Mouse (Mus musculus) stomach, embryonic 15.5 days (tissue): Measurements from ENCODE around the gene Por. TPM values are rescaled to one million over a fixed set of nuclear protein-coding genes. Genes with fewer than 3 reads are reported as not detected.

Experiments used
- ATAC-seq: fragments of 200-750 bp; cut with Nextera tagmentation; 2 replicates; pipeline ENCODE4 v1.8.0; 2017; ENCODE audit warnings: low read depth, moderate number of reproducible peaks, moderate TSS enrichment; ENCODE audit not compliant: insufficient read depth, low FRiP score
- H3K27ac ChIP-seq: fragments of 300-500 bp; sonication (generic); 2 replicates; pipeline ENCODE4 v1.5.1; 2015; ENCODE audit warnings: mild to moderate bottlenecking, inconsistent platforms
- H3K27me3 ChIP-seq: fragments of 300-500 bp; sonication (generic); replicated peaks from 2 replicates; pipeline ENCODE4 v1.6.1; 2015; ENCODE audit warnings: inconsistent platforms
- H3K36me3 ChIP-seq: fragments of 300-500 bp; sonication (generic); 2 replicates; pipeline ENCODE4 v1.6.1; 2015; ENCODE audit warnings: inconsistent platforms
- H3K4me1 ChIP-seq: fragments of 300-500 bp; sonication (generic); 2 replicates; pipeline ENCODE4 v1.6.1; 2015; ENCODE audit warnings: inconsistent platforms
- H3K4me2 ChIP-seq: fragments of 300-500 bp; sonication (generic); 2 replicates; pipeline ENCODE4 v1.6.1; 2015; ENCODE audit warnings: mild to moderate bottlenecking, inconsistent platforms
- H3K4me3 ChIP-seq: fragments of 300-500 bp; sonication (generic); replicated peaks from 2 replicates; pipeline ENCODE4 v1.5.1; 2015; ENCODE audit warnings: inconsistent platforms
- H3K9ac ChIP-seq: fragments of 300-500 bp; sonication (generic); 2 replicates; pipeline ENCODE4 v1.6.1; 2015; ENCODE audit warnings: inconsistent platforms
- H3K9me3 ChIP-seq: fragments of 300-500 bp; sonication (generic); 2 replicates; pipeline ENCODE4 v1.6.1; 2016; ENCODE audit warnings: inconsistent platforms
- WGBS: fragments of 180-500 bp; shearing (Covaris S2); methylation state at CpG from one replicate; pipeline ENCODE4 v1.1.7; 2015; 5-methylcytosine and 5-hydroxymethylcytosine counted together
- polyA plus RNA-seq: library from polyadenylated mRNA; unstranded; fragments of >200 nt; fragmentation: Nextera tagmentation; extraction: Ambion mirVana; gene quantifications from 2 replicates; pipeline ENCODE4 v1.2.1, GENCODE M21; 2015

Gene Por
- polyA plus RNA-seq: 99.8 and 101 TPM in 2 replicates

- Histone ChIP-seq H3K4me2 (no peak within 1 kb of the TSS), H3K9ac (no peak within 1 kb of the TSS), H3K36me3 (no peaks in the 10 kb centered on the region), H3K27ac (peak within 1 kb of the TSS; percentile 18; the same call in 1 of the 2 replicates), H3K4me3 (no peak within 1 kb of the TSS), H3K4me1 (peaks cover 6% of the 10 kb centered on the region), H3K27me3 (no peaks in the 10 kb centered on the region), H3K9me3 (no peaks in the 10 kb centered on the region)
- ATAC-seq: peak; percentile 73
- 16% methylated on average over 9 of the region's 9 CpGs for WGBS
These were observed at the start of gene Por for GRCm38 (mm10) chr5:135669741-135670275. TSS of gene Por (plus strand) at chr5:135670033.

- H3K27ac ChIP-seq: no peak overlapping the region
- WGBS: 85% methylated on average over 9 of the region's 9 CpGs
- no peaks in the 10 kb centered on the region for H3K27me3 ChIP-seq
- no peak overlapping the region for H3K4me3 ChIP-seq
- no peaks in the 10 kb centered on the region for H3K4me1 ChIP-seq
- no peak overlapping the region for H3K9ac ChIP-seq
- H3K36me3 ChIP-seq: no peaks in the 10 kb centered on the region
- no peaks in the 10 kb centered on the region for H3K9me3 ChIP-seq
- no peak overlapping the region for H3K4me2 ChIP-seq
- no peak for ATAC-seq
These were observed 49.3 kb upstream of the Por start for GRCm38 (mm10) chr5:135620526-135620925.

- Histone ChIP-seq H3K4me1 (no peaks in the 10 kb centered on the region), H3K4me2 (no peak overlapping the region), H3K27me3 (no peaks in the 10 kb centered on the region), H3K36me3 (no peaks in the 10 kb centered on the region), H3K9me3 (no peaks in the 10 kb centered on the region), H3K4me3 (no peak overlapping the region), H3K9ac (no peak overlapping the region), H3K27ac (no peak overlapping the region)
- 74% methylated on average over 10 of the region's 10 CpGs for WGBS
- ATAC-seq: no peak
These were observed 48.1 kb upstream of the Por start for GRCm38 (mm10) chr5:135621725-135622124.

- Histone ChIP-seq H3K27me3 (no peaks in the 10 kb centered on the region), H3K36me3 (no peaks in the 10 kb centered on the region), H3K4me1 (no peaks in the 10 kb centered on the region), H3K4me3 (no peak overlapping the region), H3K9ac (no peak overlapping the region), H3K4me2 (no peak overlapping the region), H3K27ac (no peak overlapping the region), H3K9me3 (no peaks in the 10 kb centered on the region)
- ATAC-seq: no peak
- whole genome bisulfite sequencing: 78% methylated on average over 18 of the region's 18 CpGs
These were observed 46.7 kb upstream of the Por start for GRCm38 (mm10) chr5:135623006-135623563.

GRCm38 (mm10) chr5:135628916-135629315, 40.9 kb upstream of the Por start:
- H3K27me3 ChIP-seq: no peaks in the 10 kb centered on the region
- H3K4me1 ChIP-seq: peaks cover 5% of the 10 kb centered on the region; the same call in 1 of the 2 replicates
- H3K4me2 ChIP-seq: no peak overlapping the region
- WGBS: 49% methylated on average over 10 of the region's 10 CpGs
- H3K9ac ChIP-seq: no peak overlapping the region
- no peaks in the 10 kb centered on the region for H3K9me3 ChIP-seq
- no peaks in the 10 kb centered on the region for H3K36me3 ChIP-seq
- H3K27ac ChIP-seq: no peak overlapping the region
- no peak for ATAC-seq
- no peak overlapping the region for H3K4me3 ChIP-seq

- H3K4me1 ChIP-seq: peaks cover 5% of the 10 kb centered on the region; the same call in 1 of the 2 replicates
- no peak for ATAC-seq
- WGBS: 85% methylated on average over 3 of the region's 3 CpGs
These were observed 40.4 kb upstream of the Por start for GRCm38 (mm10) chr5:135629401-135629800.

GRCm38 (mm10) chr5:135630598-135630997, 39.2 kb upstream of the Por start:
- Histone ChIP-seq H3K27ac (no peak overlapping the region), H3K4me1 (peaks cover 5% of the 10 kb centered on the region; the same call in 1 of the 2 replicates), H3K4me3 (no peak overlapping the region), H3K4me2 (no peak overlapping the region), H3K9me3 (no peaks in the 10 kb centered on the region), H3K9ac (no peak overlapping the region), H3K36me3 (no peaks in the 10 kb centered on the region), H3K27me3 (no peaks in the 10 kb centered on the region)
- ATAC-seq: no peak
- WGBS: 10% methylated on average over 3 of the region's 3 CpGs

More at GRCm38 (mm10) chr5:135629401-135629800, 40.4 kb upstream of the Por start:
- Histone ChIP-seq H3K36me3 (no peaks in the 10 kb centered on the region), H3K4me2 (no peak overlapping the region), H3K9ac (no peak overlapping the region), H3K27ac (no peak overlapping the region), H3K9me3 (no peaks in the 10 kb centered on the region), H3K27me3 (no peaks in the 10 kb centered on the region), H3K4me3 (no peak overlapping the region)

- Histone ChIP-seq H3K4me3 (peak within 1 kb of the TSS; percentile 91), H3K27me3 (no peaks in the 10 kb centered on the region), H3K9me3 (no peaks in the 10 kb centered on the region), H3K4me2 (peak within 1 kb of the TSS; percentile 66), H3K4me1 (peaks cover 5% of the 10 kb centered on the region; the same call in 1 of the 2 replicates), H3K27ac (peak within 1 kb of the TSS; percentile 81), H3K9ac (peak within 1 kb of the TSS; percentile 85), H3K36me3 (0 out of 2 replicates have a peak, but pooled peaks cover 5% of the 10 kb centered on the region)
- 10% methylated on average over 30 of the region's 30 CpGs for WGBS
- peak; percentile 99 for ATAC-seq
These were observed 37.6 kb upstream of the Por start, which contains the start of gene Rhbdd2 for GRCm38 (mm10) chr5:135632117-135632796. TSS of gene Rhbdd2 (plus strand) at chr5:135632618.

- no peaks in the 10 kb centered on the region for H3K27me3 ChIP-seq
- peaks cover 5% of the 10 kb centered on the region; the same call in 1 of the 2 replicates for H3K4me1 ChIP-seq
- peak overlapping the region; percentile 91 for H3K4me3 ChIP-seq
- peak overlapping the region; percentile 66 for H3K4me2 ChIP-seq
- H3K36me3 ChIP-seq: 0 out of 2 replicates have a peak, but pooled peaks cover 5% of the 10 kb centered on the region
- H3K27ac ChIP-seq: peak overlapping the region; percentile 81
- no peaks in the 10 kb centered on the region for H3K9me3 ChIP-seq
- peak; percentile 64 for ATAC-seq
- peak overlapping the region; percentile 85 for H3K9ac ChIP-seq
- 0% methylated on average over 21 of the region's 21 CpGs for WGBS
These were observed 37.1 kb upstream of the Por start for GRCm38 (mm10) chr5:135632797-135633144.

GRCm38 (mm10) chr5:135639760-135640458, 29.9 kb upstream of the Por start:
- H3K27ac ChIP-seq: peak overlapping the region; percentile 77

GRCm38 (mm10) chr5:135640459-135640789, 29.4 kb upstream of the Por start:
- 71% methylated on average over 6 of the region's 6 CpGs for WGBS
- Histone ChIP-seq H3K9ac (no peak overlapping the region), H3K4me1 (0 out of 2 replicates have a peak, but pooled peaks cover 4% of the 10 kb centered on the region), H3K4me3 (no peak overlapping the region), H3K27ac (peak overlapping the region; percentile 77), H3K36me3 (peaks cover 18% of the 10 kb centered on the region; the same call in 1 of the 2 replicates), H3K27me3 (no peaks in the 10 kb centered on the region), H3K9me3 (no peaks in the 10 kb centered on the region), H3K4me2 (no peak overlapping the region)
- ATAC-seq: no peak

More at GRCm38 (mm10) chr5:135639760-135640458, 29.9 kb upstream of the Por start:
- Histone ChIP-seq H3K4me1 (0 out of 2 replicates have a peak, but pooled peaks cover 4% of the 10 kb centered on the region), H3K9ac (no peak overlapping the region), H3K4me2 (no peak overlapping the region), H3K4me3 (no peak overlapping the region), H3K36me3 (peaks cover 18% of the 10 kb centered on the region; the same call in 1 of the 2 replicates), H3K9me3 (no peaks in the 10 kb centered on the region), H3K27me3 (no peaks in the 10 kb centered on the region)
- ATAC-seq: peak; percentile 77
- WGBS: 58% methylated on average over 7 of the region's 7 CpGs
